Mouse (Mus musculus) A20 (cell line): Measurements from ENCODE around the gene Serpina3n.
"Not testable (repeated sequence)": the region's sequence is repeated elsewhere in the genome, so short reads cannot be mapped to it uniquely, and the experiment has no call there.

Experiments used
- DNase-seq: peaks from one replicate; pipeline ENCODE4 v3.0.0-alpha.2; 2011; ENCODE audit warnings: low read depth, low spot score

Serpina3n gene

GRCm38 (mm10) chr12:104433951-104434735 is 27.6 kb downstream of the Serpina3n start:
- DNase-seq, result no peak

GRCm38 (mm10) chr12:104440087-104440760 is 33.7 kb downstream of the Serpina3n start:
- DNase-seq, result peak; percentile 53

- DNase-seq, result no peak
Measured at GRCm38 (mm10) chr12:104443716-104444115, 37.2 kb downstream of the Serpina3n start.

- DNase-seq, result not testable (repeated sequence)
Measured at GRCm38 (mm10) chr12:104447056-104447455, 40.5 kb downstream of the Serpina3n start.

GRCm38 (mm10) chr12:104448099-104448498 is 41.6 kb downstream of the Serpina3n start:
- DNase-seq, result peak; percentile 64

GRCm38 (mm10) chr12:104450257-104450656 is 43.7 kb downstream of the Serpina3n start:
- no peak for DNase-seq

- DNase-seq, result no peak
Measured at GRCm38 (mm10) chr12:104453002-104453401, 46.5 kb downstream of the Serpina3n start.

- peak; percentile 26 for DNase-seq
Measured at GRCm38 (mm10) chr12:104459377-104459776, 52.8 kb downstream of the Serpina3n start.

- DNase-seq, result no peak
Measured at GRCm38 (mm10) chr12:104461372-104461771, 54.8 kb downstream of the Serpina3n start.
